Mouse (Mus musculus) yolk sac, embryonic 10.5 days (tissue): ENCODE measurements around the gene Gbx2.

Experiments
- DNase-seq: peaks from one replicate; pipeline ENCODE4 v3.0.0-alpha.2; 2017; ENCODE audit warnings: low spot score

Gene Gbx2

DNA sequence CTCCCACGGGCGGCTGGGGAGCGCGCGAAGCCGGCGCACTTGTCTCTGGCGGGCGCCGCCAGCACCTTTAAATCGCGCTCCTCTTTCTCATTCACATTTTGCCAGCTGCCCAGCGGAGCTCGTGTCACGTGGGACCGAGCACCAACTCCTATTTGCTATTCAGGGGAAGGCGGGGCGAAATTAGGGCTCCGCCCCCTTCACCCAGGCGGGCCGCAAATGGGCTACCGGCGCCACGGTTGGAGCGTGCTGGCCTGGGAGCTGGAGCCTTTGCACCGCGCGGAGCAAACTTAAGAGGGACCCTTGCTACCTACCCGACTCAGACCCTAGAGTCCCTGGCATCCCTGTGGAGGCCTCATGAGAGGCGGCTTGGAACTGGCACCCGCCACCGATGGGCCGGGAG is at the start of gene Gbx2:
Gbx2 (minus strand) TSS at position 60 of the 400 bp plus-strand sequence.
- DNase-seq: peak; percentile 83

- no peak for DNase-seq
These were observed 46.3 kb upstream of the Gbx2 start for GRCm38 (mm10) chr1:89977261-89977660.

DNA sequence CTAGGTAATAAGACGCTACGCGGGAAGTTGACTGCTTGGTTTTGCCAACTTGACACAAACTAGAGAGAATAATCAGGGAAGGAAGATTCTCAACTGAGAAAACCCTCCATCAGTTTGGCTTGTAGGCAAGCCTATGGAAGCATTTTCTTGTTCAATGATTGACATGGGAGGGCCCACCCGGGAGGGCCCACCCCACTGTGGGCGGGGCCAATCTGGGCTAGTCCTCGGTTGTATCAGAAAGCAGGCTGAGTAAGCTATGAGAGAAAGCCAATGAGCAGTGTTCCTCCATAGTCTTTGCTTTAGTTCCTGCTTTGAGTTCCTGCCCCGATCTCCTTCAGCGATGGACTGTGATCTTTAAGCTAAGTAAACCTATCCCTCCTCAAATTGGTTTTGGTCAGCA is 45.4 kb upstream of the Gbx2 start:
- no peak for DNase-seq

GRCm38 (mm10) chr1:89974541-89974940 is 43.6 kb upstream of the Gbx2 start:
- no peak for DNase-seq

GRCm38 (mm10) chr1:89971848-89972247 is 40.9 kb upstream of the Gbx2 start:
- DNase-seq: no peak

GRCm38 (mm10) chr1:89969714-89970110 is 38.7 kb upstream of the Gbx2 start:
- DNase-seq: no peak

GRCm38 (mm10) chr1:89969072-89969713 is 38.2 kb upstream of the Gbx2 start:
- DNase-seq: no peak

DNA sequence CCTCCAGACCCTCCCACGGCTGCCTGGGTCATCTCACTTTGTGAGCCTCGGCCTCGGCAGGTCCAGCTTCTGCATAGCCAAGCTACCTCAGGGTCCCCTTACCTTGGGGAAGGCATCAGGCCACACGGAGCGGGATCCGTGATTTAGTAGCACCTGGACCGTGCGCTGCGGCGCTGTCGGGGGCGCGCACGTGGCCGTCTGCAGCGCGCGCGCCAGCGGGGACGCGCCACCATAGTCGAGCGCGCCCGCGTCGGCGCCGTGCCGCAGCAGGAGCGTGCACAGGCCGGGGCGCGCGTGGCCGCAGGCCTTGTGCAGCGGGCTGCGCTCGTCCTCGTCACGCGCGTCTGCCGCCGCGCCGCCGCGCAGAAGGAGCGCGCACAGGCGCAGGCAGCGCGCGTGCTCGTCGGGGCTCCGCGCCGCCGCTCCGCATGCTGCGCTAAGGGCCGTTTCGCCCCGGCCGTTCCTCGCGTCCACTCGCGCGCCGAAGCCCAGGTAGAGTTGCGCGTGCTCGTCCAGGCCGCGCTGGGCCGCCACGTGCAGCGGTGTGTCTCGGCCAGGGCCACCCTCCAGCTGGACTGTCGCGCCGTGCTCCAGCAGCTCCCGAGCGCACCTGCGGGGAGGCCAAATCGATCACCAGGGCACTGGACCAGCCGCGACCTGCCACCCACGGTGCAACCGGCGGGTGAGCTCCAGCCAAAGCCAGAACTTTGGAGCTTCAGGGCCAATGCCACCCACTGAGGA is 37.3 kb upstream of the Gbx2 start:
- no peak for DNase-seq

DNA sequence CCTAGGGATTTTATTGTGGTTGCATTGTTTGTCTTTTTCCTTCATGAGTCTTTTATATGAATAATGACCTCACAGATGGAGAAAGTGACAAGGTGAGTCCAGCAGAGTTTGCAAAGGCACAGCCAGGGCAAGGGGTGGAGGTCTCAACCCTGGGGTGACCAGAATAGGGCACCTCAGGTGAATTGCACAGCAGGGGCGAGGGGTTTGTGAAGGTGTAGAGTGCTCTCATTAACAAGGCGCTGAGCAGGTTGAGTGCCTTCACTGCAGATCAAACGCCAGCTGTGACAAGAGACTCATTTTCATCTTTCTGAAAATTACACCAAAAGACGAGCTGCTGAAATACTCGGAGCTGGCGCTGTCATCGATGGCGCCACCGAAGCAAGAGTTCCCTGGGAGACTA is 36.6 kb upstream of the Gbx2 start:
- DNase-seq: no peak

DNA sequence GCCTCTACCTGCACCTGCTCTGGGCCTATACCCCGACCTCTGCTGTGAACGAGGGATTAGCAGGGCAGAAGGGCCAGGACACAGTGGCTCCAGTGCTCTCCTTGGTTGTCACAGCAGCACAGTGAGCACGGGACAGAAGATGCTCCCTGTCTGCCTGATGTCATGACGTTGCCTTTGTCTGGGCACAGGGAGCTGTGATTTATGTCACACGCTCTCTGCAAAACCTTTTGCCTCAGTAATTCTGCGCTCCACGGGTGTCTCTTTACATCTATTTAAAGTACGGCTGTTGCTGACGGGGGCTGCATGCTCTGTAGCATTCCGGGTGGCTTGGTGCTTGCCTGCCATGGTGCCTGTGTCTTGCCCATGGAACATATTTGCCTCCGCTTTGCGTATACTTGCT is 33.4 kb upstream of the Gbx2 start:
- DNase-seq: no peak

- no peak for DNase-seq
These were observed 32.3 kb upstream of the Gbx2 start for GRCm38 (mm10) chr1:89963296-89963695.

DNA sequence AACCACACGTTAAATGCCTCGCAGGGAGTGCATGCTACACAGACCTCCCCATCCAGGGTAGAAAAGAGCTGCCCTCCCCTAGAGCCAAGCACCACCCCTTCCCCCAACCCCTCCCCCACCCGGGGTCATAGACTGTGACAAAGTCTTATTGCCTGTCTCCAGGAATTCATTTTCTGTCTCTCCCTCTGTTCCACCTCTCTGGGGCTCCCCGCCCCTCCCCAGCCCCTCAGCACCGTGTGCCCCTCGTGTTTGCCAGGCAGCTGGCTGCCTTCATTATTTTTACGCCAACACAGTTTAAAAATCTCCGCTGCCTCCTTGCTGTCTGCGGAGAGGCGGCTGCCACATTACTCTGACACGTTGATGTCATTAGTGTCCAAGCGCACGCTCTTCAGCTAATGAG is 31.1 kb upstream of the Gbx2 start:
- no peak for DNase-seq

GRCm38 (mm10) chr1:89959393-89959792 is 28.4 kb upstream of the Gbx2 start:
- DNase-seq: no peak

DNA sequence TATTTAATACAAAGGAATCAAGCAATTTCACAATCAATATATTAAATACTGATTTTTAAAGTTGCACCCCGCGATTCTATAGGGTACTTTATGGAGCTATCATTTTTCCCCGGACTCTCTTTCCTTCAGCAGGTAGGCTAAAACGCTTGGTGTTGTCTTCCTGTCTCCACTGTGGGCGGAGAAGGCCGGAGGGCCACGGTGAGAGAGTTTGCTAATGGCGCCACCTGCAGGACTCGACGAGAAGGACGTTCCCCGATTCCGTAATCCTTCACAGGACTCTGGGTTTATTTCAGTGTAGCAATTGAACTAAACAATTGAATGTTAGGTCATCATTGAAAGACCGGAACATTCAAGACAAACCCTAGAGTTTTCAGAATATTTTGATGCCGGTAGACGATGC is 12.2 kb upstream of the Gbx2 start:
- peak; percentile 52 for DNase-seq

DNA sequence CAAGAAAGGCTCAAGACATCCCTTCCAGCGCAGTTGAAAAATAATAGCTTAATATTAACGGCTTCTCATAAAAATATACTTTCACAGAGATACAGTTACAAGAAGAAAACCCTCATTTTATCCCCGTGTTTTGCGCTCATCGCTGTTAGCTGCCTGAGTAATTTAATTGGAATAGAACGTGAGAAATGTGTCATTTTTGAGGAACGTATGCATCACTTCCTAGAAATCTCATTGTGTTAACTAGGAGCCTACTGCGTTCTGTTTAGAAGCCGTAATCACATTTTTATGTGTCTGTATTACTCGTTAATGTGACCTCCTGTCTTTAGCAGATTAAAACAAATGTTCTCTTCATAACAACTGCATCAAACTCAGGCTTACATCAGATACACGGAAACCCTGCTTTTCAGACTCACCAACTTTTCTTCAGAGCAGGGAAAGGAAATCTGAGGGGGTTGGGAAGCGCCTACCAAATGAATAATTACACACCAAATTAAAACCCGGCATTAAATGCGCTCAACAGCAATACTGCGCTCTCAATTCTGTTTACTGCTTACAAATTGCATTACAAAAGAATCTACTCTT is 11.5 kb upstream of the Gbx2 start:
- DNase-seq: no peak

DNA sequence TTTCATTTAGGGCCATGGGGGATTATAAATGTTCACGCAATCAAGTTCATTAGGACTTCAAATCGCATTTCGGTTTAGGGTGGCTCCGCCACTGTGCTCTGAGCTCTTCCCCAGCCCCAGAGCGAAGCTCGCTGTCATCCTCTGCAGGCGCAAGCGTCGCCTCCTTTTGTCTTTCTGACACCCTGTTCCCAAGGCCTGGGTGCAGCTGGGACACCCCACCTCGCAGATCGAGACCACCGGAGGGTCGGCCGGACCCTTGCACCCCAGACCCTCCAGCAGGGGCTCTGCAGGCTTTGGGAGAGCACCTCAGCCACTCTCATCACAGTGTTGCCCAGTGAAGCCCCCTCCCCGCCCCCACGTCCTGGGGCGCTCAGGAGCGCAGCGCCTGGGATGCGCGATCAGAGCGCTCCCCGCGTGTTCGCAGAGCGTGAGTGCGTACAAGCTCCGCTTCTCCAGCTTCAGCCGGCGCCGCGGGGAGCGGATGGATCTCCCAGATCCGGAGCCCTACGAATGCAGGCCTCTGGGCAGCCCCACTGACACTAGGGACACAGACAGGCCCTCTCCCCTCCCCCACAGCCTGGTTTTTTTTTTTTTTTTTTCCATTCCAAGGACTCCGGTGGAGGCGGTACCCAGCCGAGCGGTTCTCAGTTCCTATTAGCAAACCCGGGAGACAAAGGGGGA is 10.9 kb upstream of the Gbx2 start:
- DNase-seq: peak; percentile 10

- no peak for DNase-seq
These were observed 10.1 kb upstream of the Gbx2 start for GRCm38 (mm10) chr1:89940961-89941524.

GRCm38 (mm10) chr1:89939981-89940726 is 9.2 kb upstream of the Gbx2 start:
- DNase-seq: peak; percentile 84

DNA sequence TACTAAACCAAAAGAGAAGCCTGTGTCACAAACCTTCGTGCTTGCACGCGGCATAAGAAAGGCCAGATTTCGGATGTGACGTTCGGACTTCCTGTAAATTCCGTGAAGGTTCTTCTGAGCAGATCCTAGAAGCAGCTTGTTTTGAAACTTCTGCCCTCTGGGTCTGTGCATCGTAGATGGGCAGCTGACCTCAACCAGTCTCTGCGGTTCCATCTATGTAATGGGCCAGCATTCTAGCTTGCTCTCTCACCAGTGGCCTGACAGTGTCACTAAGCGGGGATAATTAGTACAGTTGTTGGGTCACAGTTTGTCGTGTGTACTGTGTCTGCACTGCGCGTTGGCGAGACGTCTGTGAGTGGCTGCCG is 8.6 kb upstream of the Gbx2 start:
- no peak for DNase-seq

- DNase-seq: no peak
These were observed 8.1 kb upstream of the Gbx2 start for GRCm38 (mm10) chr1:89938884-89939595.
